Mouse (Mus musculus) right cerebral cortex, postnatal 36 days (tissue): Measurements from ENCODE around the gene Ndufb4.
"Not testable (repeated sequence)": the region's sequence is repeated elsewhere in the genome, so short reads cannot be mapped to it uniquely, and the experiment has no call there.

Source experiments
- DNase-seq, 2 experiments: peaks; one replicate each; pipeline ENCODE4 v3.0.0; 2022; ENCODE audit warnings: low spot score in 2 of 2, mixed read lengths in 1 of 2

The Ndufb4 gene

GRCm38 (mm10) chr16:37680216-37680615 is 26.0 kb upstream of the Ndufb4 start:
- no peak for DNase-seq

GRCm38 (mm10) chr16:37677586-37677985 is 23.3 kb upstream of the Ndufb4 start:
- no peak for DNase-seq

GRCm38 (mm10) chr16:37676677-37677072 is 22.4 kb upstream of the Ndufb4 start:
- no peak for DNase-seq

DNA sequence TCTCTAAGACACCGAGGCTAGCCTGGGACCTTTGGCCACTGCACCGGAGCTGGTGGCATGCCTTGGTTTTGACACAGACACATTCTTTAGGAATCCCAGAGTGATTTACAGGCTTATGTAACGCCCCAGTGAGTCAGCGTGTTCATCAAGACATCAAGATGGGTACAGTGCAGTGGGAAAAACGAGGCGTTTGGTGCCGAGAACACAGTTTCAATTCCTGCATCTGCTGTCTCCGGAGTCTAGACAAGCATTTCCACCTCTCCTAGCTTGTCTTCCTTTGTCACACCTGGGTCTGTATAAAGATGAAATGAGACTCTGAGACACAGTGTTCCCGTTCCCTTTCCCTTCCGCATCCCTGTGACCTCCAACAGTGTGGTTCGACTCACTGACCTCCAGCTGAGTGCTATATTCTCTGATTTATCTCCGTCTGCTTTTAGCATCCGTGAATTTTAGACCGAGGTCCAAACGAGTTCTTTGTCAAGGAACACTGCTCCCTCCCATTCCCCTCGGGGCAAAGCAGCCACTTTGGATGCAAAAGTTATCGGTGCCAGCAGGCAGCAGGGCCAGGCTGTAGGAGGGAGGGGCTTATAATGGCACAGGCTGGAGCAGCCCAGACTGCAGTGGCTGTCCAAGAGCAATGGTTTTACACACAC is 21.9 kb upstream of the Ndufb4 start:
- peak; percentile 70 to 78 for DNase-seq

GRCm38 (mm10) chr16:37675326-37675725 is 21.1 kb upstream of the Ndufb4 start:
- DNase-seq, result no peak

DNA sequence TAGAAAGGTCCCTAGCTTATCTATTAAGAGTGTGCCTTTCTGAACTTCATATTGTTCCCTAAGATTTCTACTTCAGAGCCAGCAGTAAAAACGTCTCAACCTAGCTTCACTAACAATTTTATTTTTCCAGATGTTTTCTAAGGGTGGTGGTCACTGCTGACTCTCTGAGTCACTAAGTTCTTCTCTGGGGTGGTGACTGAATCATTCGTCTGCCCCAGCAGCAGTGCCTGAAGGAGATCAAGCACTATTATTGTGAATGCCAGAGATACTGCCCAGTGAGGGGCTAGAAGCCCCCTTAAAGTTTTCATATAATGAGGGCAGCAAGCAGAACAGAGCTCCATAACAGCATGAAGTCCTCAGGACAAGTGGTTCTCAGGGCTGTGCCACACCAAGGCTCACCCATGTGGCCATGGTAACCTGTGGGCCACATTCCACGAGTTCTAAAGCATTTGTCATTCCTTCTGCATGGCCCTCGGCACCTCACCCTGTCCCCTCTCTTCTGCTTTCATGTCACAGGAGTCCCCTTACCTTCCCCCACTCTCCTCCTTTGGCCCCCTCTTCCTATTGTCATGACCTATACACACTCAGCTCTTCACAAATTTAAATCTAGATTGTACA is 16.5 kb upstream of the Ndufb4 start:
- no peak for DNase-seq

DNA sequence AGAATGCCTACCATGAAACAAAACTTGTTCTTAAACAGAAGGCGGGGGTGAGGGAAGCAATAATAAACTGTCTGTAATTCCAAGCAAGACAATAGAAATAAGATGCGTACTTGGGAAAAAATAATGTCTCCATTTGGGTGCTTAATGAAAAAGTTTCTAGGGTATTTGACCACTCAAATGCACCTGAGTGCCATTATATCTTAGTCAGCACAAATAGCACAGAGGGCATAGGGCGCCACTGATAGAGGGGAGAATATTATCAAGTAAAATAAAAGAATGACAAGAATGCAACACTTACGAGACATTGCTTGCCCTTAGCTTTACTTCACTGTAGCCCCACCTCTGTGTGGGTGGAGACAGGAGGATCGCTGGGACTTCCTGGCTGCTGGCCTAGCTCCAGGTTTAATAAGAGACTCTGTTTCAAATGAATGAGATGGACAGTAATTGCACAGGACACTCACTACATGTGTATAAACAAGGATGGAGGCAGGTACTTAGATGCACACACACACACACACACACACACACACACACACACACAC is 11.2 kb upstream of the Ndufb4 start:
- no peak for DNase-seq

GRCm38 (mm10) chr16:37663643-37664459 is 9.6 kb upstream of the Ndufb4 start:
- no peak for DNase-seq

DNA sequence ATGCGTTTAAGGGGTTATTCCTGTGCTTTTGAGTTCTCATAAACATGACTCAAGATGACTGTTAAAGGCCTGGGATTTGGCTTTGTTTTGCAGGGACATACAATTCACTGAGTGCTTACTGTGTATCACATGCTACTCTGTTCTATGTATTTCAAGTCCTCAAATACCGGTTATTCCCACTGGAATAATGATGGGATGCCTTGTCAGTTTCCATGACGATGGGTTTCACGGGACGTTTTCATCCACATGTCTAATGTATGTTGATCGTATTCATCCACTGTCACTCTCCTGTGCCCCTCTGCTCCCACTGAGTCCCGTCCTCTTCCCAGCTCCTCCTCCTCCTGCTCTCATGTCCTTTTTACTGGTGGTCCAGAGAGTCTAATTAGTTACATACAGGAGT is 2.5 kb upstream of the Ndufb4 start:
- no peak for DNase-seq

DNA sequence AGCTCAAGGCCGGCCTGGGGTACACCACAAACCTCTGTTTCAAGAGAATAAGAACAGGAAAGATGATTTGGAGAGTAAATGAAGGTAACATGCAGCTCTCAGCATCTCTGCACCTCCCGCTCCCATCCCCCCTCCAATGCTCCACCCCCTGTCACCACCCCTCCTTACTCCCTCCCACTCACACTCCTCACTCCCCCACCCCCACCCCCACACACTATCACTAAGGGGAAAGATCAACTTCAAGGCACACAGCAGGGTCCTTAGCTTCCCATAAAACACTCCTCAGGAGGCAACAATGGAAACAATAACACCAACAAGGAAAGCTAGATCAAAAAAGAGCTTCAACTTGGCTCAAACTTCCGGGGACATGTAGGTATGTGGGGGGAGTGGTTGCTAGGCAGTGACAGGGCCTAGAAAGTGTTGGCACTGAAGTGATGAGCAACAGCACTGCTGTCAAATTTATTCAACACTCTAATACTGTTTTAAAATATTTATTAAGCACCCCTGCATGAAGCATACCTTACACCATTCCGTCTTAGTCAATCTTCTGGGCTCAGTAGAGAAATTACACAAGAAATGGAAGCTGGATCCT is 1.6 kb upstream of the Ndufb4 start:
- no peak for DNase-seq

DNA sequence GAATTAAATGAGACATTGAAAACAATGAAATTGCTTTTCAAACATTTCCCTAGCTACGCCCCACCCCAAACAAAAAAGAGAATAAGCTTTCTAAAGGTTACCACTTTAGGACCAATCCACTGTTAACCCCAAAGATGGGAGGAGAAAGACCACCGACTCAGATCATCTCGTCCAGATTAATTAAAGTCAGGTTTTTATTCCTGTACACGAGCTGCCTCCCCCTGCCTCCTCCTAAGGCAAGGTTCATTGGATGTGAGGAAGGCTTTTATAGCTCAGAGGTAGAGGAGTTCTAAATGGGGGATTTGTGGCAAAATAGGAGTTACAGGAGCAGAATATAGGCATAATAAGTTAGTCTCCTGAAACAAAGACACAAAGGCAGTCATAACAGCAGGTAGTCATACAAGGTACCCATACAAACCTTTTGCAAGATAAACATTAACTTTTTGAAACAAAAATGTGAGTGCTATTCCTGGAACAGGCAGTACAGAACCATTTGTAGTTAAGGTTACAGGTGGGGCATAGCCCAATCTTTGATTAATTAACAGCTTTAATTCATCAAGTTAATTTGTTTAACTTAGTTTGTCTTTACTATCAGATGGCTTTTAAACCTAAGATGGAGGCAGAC is 690 bp upstream of the Ndufb4 start:
- no peak for DNase-seq

GRCm38 (mm10) chr16:37653058-37653457 is 1.2 kb downstream of the Ndufb4 start:
- DNase-seq, result no peak

DNA sequence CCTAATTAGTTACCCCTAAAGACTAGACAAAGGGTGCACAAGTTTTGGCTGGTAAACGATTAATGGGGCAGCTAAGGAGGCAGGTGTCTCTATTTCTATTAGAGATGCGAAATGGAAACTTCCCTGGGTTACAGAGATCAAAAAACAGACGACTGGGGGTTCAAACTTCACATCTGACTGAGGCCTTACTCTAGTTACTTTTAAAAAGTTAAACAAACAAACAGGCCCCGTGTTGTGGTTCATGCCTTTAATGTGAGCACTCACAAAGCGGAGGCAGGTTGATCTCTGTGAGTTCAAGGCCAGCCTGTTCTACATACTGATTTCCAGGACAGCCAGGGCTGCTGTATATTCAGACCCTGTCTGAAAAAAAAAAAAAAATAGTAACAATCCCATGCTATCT is 1.6 kb downstream of the Ndufb4 start:
- no peak for DNase-seq

- no peak for DNase-seq
Measured at GRCm38 (mm10) chr16:37651467-37651866, 2.8 kb downstream of the Ndufb4 start.

DNA sequence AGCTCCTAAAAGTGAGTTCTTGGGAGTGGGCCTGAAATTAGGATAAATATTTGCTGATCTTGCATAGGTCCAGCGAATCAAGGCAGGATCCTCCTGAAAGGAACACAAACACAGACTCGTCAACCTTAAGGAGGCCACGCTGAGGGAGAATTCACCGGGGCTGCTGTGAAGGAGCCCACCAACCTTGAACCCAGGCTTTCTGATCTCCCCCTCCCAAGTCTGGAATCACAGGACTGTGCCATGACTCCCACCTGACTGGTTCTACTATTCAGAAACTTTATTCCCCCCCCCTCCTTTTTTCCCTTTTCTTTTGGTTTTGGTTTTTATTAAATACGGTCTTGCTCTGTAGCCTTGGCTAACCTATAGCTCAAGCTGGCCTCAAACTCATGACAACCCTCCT is 5.2 kb downstream of the Ndufb4 start:
- no peak for DNase-seq

DNA sequence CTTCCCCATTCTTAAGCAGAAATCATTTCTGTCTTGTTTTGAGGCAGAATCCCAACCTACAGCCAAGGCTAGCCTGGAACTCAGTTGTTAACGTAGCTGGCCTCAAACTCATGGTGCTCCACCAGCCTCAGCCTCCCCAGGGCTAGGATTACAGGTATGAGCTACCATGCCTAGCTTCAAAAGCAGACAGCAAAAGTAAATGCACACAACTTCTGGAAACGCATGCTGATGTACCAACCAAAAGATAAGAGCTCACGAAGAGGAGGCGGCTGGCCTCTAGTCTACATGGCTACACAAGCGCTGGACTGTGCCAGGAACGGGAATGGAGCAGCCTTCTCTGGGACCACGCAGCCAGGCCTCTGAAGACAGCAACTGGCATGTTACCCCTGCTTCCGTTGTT is 6.3 kb downstream of the Ndufb4 start:
- DNase-seq, result no peak

GRCm38 (mm10) chr16:37647067-37647466 is 7.2 kb downstream of the Ndufb4 start:
- DNase-seq, result peak in 1 of 2 experiments; percentile 38

DNA sequence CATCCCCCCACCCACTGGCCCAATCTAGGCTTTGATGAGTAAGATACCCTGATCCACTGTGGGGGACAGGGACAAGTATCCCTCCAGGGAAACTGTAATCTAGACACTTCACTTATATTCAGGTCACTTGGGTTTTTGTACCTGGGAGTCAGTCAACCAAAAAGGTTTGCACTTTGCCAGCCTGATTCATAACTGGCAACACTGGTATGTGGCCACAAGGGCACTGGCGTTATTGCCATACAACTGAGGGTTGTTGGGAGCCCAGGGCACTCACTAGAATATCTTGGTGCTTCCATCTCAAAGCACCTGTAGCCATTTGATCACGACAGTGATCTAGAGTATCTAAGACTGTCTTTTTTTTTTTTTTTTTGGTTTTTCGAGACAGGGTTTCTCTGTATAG is 8.5 kb downstream of the Ndufb4 start:
- DNase-seq, result no peak

DNA sequence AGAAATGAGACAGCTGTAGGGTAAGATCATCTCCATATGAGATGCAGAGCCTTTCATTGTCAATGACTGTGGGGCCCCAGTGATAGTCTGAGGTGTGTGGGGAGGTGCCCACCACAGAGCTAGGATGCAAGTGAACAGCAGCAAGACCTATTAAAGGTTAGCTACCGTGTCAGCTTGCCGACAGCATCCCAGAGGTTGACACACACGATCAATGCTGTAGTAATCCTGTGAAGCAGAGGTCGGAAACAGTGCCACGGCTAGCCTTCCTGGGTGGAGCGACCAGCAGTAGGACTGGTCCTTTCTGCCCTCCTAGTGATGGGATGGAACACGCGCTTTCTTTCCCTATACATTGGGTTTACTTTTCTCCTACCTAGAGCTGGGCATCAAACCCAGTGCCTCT is 9.0 kb downstream of the Ndufb4 start:
- no peak for DNase-seq

DNA sequence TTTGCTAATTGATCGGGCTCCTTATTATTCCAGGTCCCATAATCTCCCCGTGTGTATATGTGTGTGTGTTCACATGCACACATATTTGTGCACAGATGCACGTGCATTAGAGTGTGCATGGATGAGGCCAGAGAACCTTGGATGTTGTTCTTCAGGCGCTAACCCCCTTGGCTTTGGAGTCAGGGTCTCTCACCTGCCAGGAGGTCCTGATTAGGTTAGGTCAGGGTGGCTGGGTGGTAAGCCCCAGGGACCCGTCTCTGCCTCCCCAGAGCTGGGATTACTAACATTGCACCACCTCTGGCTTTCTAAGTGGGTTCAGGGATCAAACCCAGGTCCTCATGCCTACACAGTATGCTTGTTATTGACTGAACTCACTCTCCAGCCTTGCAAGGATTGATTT is 9.8 kb downstream of the Ndufb4 start:
- no peak for DNase-seq

DNA sequence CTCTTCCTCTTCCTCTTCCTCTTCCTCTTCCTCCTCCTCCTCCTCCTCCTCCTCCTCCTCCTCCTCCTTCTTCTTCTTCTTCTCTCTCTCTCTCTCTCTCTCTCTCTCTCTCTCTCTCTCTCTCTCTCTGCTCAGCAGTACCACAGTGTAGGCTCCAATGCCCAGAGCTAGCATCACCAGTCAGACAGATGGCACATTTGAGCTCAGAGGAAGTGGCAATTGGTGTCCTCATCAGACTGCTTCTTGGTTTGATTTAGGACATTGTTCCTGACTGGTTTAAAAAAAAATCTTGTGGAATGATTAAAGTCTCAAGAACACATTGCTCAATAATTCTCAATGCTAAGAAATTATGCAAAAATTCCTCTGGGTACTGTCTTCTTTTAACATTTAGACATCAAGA is 13.7 kb downstream of the Ndufb4 start:
- not testable (repeated sequence) for DNase-seq

- no peak for DNase-seq
Measured at GRCm38 (mm10) chr16:37637802-37638201, 16.5 kb downstream of the Ndufb4 start.
